Mouse (Mus musculus) spleen, adult 2 months (tissue): ENCODE measurements around the gene Nr1d2.

Experiments
- CTCF ChIP-seq: fragments of 200-500 bp; IDR thresholded peaks from 2 replicates; pipeline ENCODE4 v1.5.1; 2011; ENCODE audit warnings: mild to moderate bottlenecking, inconsistent platforms; ENCODE audit not compliant: insufficient read depth, insufficient read length, insufficient replicate concordance; ENCODE audit errors: extremely low read depth
- POLR2A ChIP-seq: fragments of 200-500 bp; IDR thresholded peaks from 2 replicates; pipeline ENCODE4 v1.6.1; 2011; ENCODE audit warnings: low read depth, low read length, inconsistent platforms

GRCm38 (mm10) chr14:18237381-18237780, 1.5 kb downstream of the Nr1d2 start:
- TF ChIP-seq CTCF (no peak), POLR2A (no peak)
